Comparison of ENCODE assay signal across 21 mouse cellular contexts in genomic region chr11:101133037-101133436, GRCm38 (mm10). TPM values are rescaled to one million over a fixed set of nuclear protein-coding genes. Genes with fewer than 3 reads are reported as not detected.
DNase-seq lines count a peak whose midpoint lies in the region; ATAC-seq lines count a peak whose summit lies in the region.
"Had no signal": no experiment of that assay in that cellular context is flagged by ENCODE, and none has a peak within 500 bp of the region (broad histone marks: within the 10 kb centered on the region; RNA-seq: fewer than 3 reads in every experiment).

No protein-coding gene starts in this region.

- DNase-seq in cerebellum, postnatal 14 days: peak; percentile 23 to 31
- DNase-seq in lung, postnatal 36 days: peak; percentile 30
- DNase-seq in lung, postnatal 25 days (ENCODE audit: low spot score): no peak
- no peak for DNase-seq in right cerebral cortex, postnatal 4 days
- no peak for DNase-seq in liver
- DNase-seq: B cell, adult 2 months; gastrocnemius, postnatal 14 days; heart, adult 2 months; heart, postnatal 36 days; right cerebral cortex, postnatal 14 days; thymus, adult 18-20 months had no signal

- no peak for ATAC-seq in cerebellum, adult (ENCODE audit: insufficient number of reproducible peaks, low FRiP score, low TSS enrichment)
- ATAC-seq in kidney, embryonic 14.5 days (ENCODE audit: low FRiP score, low TSS enrichment): peak; percentile 50; the same call in 1 of the 2 replicates
- ATAC-seq: forebrain, embryonic 14.5 days; intestine, embryonic 15.5 days; midbrain, embryonic 16.5 days had no signal

- no peak overlapping the region for H3K9ac ChIP-seq in kidney, embryonic 14.5 days (ENCODE audit: low read depth, low read length)
- H3K9ac ChIP-seq: hindbrain, embryonic 14.5 days; intestine, embryonic 15.5 days; liver, embryonic 15.5 days; neural tube, embryonic 15.5 days had no signal

- no peaks in the 10 kb centered on the region for H3K27me3 ChIP-seq in kidney, embryonic 14.5 days (ENCODE audit: control insufficient read depth, insufficient read depth, low read length)
- H3K27me3 ChIP-seq: intestine, embryonic 15.5 days; neural tube, embryonic 15.5 days had no signal

- H3K9me3 ChIP-seq in kidney, embryonic 14.5 days (ENCODE audit: control insufficient read depth, low read length): peaks cover 3% of the 10 kb centered on the region; the same call in 1 of the 2 replicates
- H3K9me3 ChIP-seq: intestine, embryonic 15.5 days; liver, embryonic 15.5 days; neural tube, embryonic 15.5 days had no signal

- H3K4me3 ChIP-seq in kidney, embryonic 14.5 days (ENCODE audit: low read length): no peak overlapping the region
- H3K4me3 ChIP-seq: heart, adult 2 months; intestine, embryonic 15.5 days; layer of hippocampus, adult 2 months; liver, embryonic 15.5 days; megakaryocyte, embryonic 14.5 days; neural tube, embryonic 15.5 days had no signal

- H3K27ac ChIP-seq in kidney, embryonic 14.5 days (ENCODE audit: low read depth, low read length): no peak overlapping the region
- H3K27ac ChIP-seq: heart, adult 2 months; hindbrain, embryonic 14.5 days; intestine, embryonic 15.5 days; layer of hippocampus, adult 2 months; liver, embryonic 15.5 days; neural tube, embryonic 15.5 days had no signal

- H3K4me2 ChIP-seq in kidney, embryonic 14.5 days (replicated peaks; ENCODE audit: low read depth, low read length): no peak overlapping the region
- H3K4me2 ChIP-seq: hindbrain, embryonic 14.5 days; intestine, embryonic 15.5 days; liver, embryonic 15.5 days; neural tube, embryonic 15.5 days had no signal

- WGBS in kidney, embryonic 14.5 days: 59% methylated on average over 12 of the region's 12 CpGs

- H3K4me1 ChIP-seq in kidney, embryonic 14.5 days (ENCODE audit: control insufficient read depth, insufficient read depth, low read length): no peaks in the 10 kb centered on the region
- H3K4me1 ChIP-seq: neural tube, embryonic 15.5 days had no signal

- H3K36me3 ChIP-seq in kidney, embryonic 14.5 days (ENCODE audit: control insufficient read depth, insufficient read depth, low read length): no peaks in the 10 kb centered on the region
- H3K36me3 ChIP-seq: intestine, embryonic 15.5 days; liver, embryonic 15.5 days; neural tube, embryonic 15.5 days had no signal

RNA-seq across cellular contexts. Expression of gene Tubg1, which starts 13.3 kb away (rescaled TPM):
- polyA plus RNA-seq in kidney, embryonic 14.5 days (2014; fragmentation: Nextera tagmentation; extraction: Ambion mirVana): 81.9 and 95.4 TPM in 2 replicates

RNA-seq across cellular contexts. Expression of gene Retreg3, which starts 13.3 kb away (rescaled TPM):
- polyA plus RNA-seq in kidney, embryonic 14.5 days (2014; fragmentation: Nextera tagmentation; extraction: Ambion mirVana): 10.5 and 14.0 TPM in 2 replicates

RNA-seq across cellular contexts. Expression of gene Tubg2, which starts 22.7 kb away (rescaled TPM):
- 3.7 and 4.5 TPM in 2 replicates for polyA plus RNA-seq in kidney, embryonic 14.5 days (2014; fragmentation: Nextera tagmentation; extraction: Ambion mirVana)

RNA-seq across cellular contexts. Expression of gene Cntnap1, which starts 37.3 kb away (rescaled TPM):
- polyA plus RNA-seq in kidney, embryonic 14.5 days (2014; fragmentation: Nextera tagmentation; extraction: Ambion mirVana): 1.7 and 2.1 TPM in 2 replicates

RNA-seq across cellular contexts. Expression of gene Psmc3ip, which starts 37.8 kb away (rescaled TPM):
- 52.0 and 61.8 TPM in 2 replicates for polyA plus RNA-seq in kidney, embryonic 14.5 days (2014; fragmentation: Nextera tagmentation; extraction: Ambion mirVana)

Comparison
In these comparisons a context has a peak if more than half of its experiments do, and no peak if none do; other contexts are left out.
1. DNase-seq: peak in cerebellum, postnatal 14 days (2 of 2) and lung, postnatal 36 days (single experiment); none in lung, postnatal 25 days (single experiment), right cerebral cortex, postnatal 4 days (single experiment) and liver (single experiment).